Mouse (Mus musculus): ENCODE data around the gene 2200002J24Rik. TPM values are rescaled to one million over a fixed set of nuclear protein-coding genes. Genes with fewer than 3 reads are reported as not detected.

Gene 2200002J24Rik
- total RNA-seq (2018; cell fraction: chromatin; rRNA removed) = not detected
- not detected for total RNA-seq (2018; cell fraction: cytosol; rRNA removed)
- not detected for total RNA-seq (2018; cell fraction: nucleus; rRNA removed)
- polyA plus RNA-seq (2018) = not detected in 3 replicates

DNA sequence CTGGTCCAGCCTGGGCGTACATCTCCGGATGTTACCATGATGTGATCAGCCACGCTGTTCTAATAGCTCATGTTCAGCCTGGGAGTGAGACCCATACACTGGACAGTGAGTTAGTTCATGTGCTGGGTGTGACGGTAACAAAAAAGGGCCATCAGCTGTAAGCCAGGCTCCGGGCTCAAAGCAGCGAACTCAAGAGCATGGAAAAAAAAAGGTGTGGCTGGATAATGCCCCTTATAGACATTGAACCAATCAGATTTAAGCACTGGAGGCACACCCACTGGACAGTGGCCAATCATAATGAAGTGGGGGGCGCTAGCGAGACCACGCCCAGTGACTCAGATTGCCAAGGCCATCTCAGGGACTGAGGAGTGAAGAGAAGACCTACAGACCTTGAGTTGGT is at the start of gene 2200002J24Rik:
Gene 2200002J24Rik (plus strand): TSS at position 338 of the 400 bp plus-strand sequence.
- no peaks in the 10 kb centered on the region for H3K79me2 ChIP-seq (ENCODE audit: inconsistent target)
- no peaks in the 10 kb centered on the region for H3K36me3 ChIP-seq (ENCODE audit: inconsistent target)
- 79% methylated on average over 9 of the region's 9 CpGs for WGBS (ENCODE audit: missing documents)
- no peak within 1 kb of the TSS for H3K4me3 ChIP-seq (ENCODE audit: inconsistent target)
- H3K27ac ChIP-seq = peak within 1 kb of the TSS; percentile 12; the same call in 1 of the 2 replicates

DNA sequence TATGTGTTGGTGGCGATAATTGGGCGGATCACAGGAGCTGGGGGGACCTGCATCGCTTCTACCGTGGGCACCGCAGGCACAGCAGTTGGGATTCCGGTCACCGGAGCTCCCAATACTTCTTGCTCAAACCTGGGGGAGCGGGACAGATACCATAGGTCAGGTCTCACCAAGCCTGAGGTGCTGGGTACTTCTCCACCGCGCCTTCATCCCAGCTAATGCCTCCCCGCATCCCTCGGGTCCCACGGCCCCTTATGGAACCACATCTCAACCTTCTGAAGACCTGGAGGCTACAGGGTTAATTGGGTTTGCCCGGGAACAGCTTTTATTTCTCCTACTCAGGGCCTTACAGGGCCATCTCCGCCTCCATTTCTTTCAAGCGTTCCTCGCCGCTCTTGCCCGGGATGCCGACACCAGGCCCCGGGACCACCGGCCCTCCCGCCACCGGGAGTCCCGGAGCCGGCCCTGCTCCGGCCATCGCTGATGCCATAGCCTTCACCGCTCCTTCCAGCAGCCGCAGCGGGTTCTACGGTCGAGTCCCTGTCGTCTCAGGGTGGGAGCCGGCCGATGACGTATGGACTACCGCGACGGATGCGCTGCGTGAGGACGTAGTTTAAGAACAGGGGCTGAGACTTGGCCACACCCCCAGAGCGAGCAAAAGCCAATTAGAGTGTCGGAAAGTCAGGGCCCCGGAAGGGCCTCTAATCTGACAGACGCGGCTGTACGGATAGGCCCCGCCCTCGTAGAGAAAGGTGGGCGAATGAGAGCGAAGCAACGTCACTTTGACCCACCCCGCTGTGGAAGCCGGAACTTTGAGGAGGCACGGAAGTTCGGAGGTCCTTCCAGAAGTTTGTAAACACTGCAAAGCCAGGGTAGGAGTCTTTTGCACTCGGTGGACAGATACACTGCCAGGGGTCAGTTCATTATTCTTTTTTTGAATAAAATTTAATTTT is 48.9 kb upstream of the 2200002J24Rik start, which contains the start of gene Rbm42:
Gene Rbm42 (minus strand): TSS at position 727 of the 950 bp plus-strand sequence.
- peaks cover 19% of the 10 kb centered on the region for H3K79me2 ChIP-seq (ENCODE audit: inconsistent target)
- H3K27ac ChIP-seq = peak within 1 kb of the TSS; percentile 27; the same call in 1 of the 2 replicates
- H3K4me3 ChIP-seq (ENCODE audit: inconsistent target) = peak within 1 kb of the TSS; percentile 95
- peaks cover 35% of the 10 kb centered on the region for H3K36me3 ChIP-seq (ENCODE audit: inconsistent target)
- 2% methylated on average over 58 of the region's 59 CpGs for WGBS (ENCODE audit: missing documents)

DNA sequence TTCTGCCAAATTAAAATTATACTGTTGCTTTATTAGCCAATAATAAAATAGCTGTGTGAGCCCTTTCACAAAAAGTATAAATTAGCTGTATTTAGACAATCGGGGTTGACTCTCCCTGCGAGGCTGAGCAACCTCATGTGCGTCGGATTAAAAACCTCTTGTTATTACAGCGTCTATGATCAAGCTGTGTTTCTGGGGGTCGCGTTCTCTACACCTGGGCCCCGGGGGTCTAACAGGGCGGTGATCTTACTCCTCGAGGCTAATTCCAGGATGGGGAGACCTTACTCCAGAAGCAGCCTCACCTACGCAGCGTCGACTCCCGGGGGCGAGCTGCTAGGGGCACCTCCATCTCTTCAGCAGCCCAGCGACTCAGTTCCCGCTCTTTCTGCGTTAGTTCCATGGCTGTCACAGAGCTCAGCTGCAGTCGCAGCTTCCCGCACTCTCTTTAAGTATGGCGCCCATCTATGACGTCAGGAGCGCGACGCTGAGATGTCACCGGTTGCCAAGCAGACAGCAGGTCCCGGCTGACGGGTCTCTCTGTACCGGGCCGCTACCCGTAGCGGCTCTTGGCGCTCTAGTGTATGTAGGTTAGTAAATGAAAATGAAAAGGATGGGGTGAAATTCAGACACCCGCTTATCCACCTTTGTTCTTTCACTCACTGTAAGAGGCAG is 34.1 kb upstream of the 2200002J24Rik start, which contains the start of gene Haus5:
Gene Haus5 (minus strand): TSS at position 466 of the 672 bp plus-strand sequence.
- Histone ChIP-seq H3K27ac (peak within 1 kb of the TSS; percentile 44), H3K36me3 (ENCODE audit: inconsistent target) (peaks cover 1% of the 10 kb centered on the region; the same call in 1 of the 2 replicates)
- WGBS (ENCODE audit: missing documents) = under 1% methylated on average over 34 of the region's 34 CpGs

DNA sequence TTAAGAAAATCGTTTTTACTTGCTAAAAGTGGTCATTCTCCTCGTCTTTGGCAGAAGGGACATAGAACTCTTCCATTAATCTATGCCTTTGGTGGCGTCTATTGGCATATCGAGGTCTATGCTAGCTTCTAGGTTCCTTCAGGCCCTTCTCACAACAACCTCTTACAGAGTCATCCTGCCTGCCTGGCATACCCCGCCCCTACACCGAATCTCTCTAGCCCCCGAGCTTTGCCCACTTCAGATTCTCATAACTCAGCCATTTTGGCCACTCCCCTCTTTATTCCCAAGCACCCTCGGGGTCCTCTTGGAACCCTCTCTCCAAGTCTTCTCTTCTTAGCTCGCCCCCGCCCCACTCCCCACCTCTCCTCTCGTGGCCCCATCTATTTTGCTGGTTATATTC is 33.4 kb upstream of the 2200002J24Rik start:
- Histone ChIP-seq H3K79me2 (ENCODE audit: inconsistent target) (no peaks in the 10 kb centered on the region; the same call in 1 of the 2 replicates), H3K27ac (no peak overlapping the region), H3K4me3 (ENCODE audit: inconsistent target) (peak overlapping the region; percentile 90), H3K36me3 (ENCODE audit: inconsistent target) (no peaks in the 10 kb centered on the region)
- WGBS (ENCODE audit: missing documents) = 7% methylated on average over 11 of the region's 11 CpGs

More for the DNA sequence above, 34.1 kb upstream of the 2200002J24Rik start, which contains the start of gene Haus5:
- Histone ChIP-seq H3K4me3 (ENCODE audit: inconsistent target) (peak within 1 kb of the TSS; percentile 90), H3K79me2 (ENCODE audit: inconsistent target) (no peaks in the 10 kb centered on the region; the same call in 1 of the 2 replicates)

DNA sequence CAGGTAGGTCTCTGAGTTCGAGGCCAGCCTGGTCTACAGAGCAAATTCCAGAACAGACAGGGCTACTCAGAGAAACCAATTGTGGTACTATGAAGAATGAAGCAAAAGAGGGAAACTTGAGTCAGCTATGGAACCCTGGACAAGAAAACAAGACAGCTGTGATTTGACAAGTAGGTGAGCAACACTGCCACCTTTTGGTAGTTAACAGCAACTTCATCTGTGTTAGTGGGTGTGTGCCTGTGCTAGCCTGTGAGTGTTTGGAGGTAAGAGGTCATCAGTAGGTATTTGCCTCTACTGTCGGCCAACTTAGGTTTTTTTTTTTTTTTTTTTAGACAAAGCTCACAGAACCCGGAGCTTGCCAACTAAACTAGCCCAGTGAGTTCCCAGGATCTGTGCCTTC is 29.5 kb upstream of the 2200002J24Rik start:
- Histone ChIP-seq H3K4me3 (ENCODE audit: inconsistent target) (no peak overlapping the region), H3K36me3 (ENCODE audit: inconsistent target) (no peaks in the 10 kb centered on the region), H3K27ac (no peak overlapping the region), H3K79me2 (ENCODE audit: inconsistent target) (no peaks in the 10 kb centered on the region; the same call in 1 of the 2 replicates)
- WGBS (ENCODE audit: missing documents) = 58% methylated on average over 3 of the region's 3 CpGs

DNA sequence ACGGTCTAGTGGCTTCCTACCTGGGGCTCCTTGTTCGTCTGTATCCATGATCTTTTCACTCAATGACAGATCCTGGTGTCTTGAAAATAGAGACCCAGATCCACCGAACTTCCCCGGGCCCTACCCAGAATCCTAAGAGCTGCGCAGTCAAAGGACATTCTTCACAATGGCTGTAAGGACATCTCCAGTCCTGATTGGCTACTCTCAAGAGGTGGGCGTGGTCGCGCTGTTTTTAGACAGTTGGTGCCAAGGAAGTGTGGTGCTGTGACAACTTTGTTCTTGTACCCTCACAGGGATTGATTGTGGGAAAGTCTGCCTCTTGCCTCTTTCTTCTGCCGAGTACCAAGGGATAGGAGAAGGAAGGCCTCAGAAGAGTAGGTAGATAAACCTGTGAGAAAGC is 27.2 kb upstream of the 2200002J24Rik start, which contains the start of gene Pmis2:
Gene Pmis2 (minus strand): TSS at position 126 of the 400 bp plus-strand sequence.
- Histone ChIP-seq H3K79me2 (ENCODE audit: inconsistent target) (no peaks in the 10 kb centered on the region), H3K36me3 (ENCODE audit: inconsistent target) (no peaks in the 10 kb centered on the region), H3K27ac (no peak within 1 kb of the TSS), H3K4me3 (ENCODE audit: inconsistent target) (no peak within 1 kb of the TSS)
- 71% methylated on average over 9 of the region's 9 CpGs for WGBS (ENCODE audit: missing documents)

DNA sequence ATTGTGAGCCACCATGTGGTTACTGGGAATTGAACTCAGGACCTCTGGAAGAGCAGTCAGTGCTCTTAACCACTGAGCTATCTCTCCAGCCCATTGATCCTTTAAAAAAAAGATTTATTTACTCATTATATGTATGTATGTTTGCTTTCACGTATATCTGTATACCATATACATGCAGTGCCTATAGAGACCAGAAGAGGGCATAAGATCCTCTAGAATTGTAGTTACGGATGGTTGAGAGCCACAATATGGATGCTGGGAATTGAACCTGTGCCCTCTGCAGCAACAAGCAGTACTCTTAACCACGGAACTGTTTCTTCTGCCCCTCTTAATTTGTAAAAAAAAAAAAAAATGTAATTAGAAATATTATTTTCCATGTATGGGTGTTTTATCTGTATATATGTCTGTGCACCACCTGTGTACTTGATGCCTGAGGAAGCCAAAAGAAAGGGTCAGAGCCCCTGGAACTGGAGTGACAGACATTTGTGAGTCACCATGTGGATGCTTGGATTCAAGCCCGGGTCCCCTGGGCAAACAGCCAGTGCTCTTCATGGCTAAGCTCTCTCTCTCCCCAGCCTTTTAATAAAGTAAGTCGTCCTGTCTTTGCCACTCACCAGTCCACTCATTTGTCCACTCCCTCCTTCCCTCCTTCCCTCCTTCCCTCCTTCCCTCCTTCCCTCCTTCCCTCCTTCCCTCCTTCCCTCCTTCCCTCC is 20.3 kb upstream of the 2200002J24Rik start:
- H3K27ac ChIP-seq = no peak overlapping the region
- no peaks in the 10 kb centered on the region for H3K79me2 ChIP-seq (ENCODE audit: inconsistent target)
- H3K4me3 ChIP-seq (ENCODE audit: inconsistent target) = no peak overlapping the region
- WGBS (ENCODE audit: missing documents) = 80% methylated on average over 4 of the region's 5 CpGs
- no peaks in the 10 kb centered on the region for H3K36me3 ChIP-seq (ENCODE audit: inconsistent target)

DNA sequence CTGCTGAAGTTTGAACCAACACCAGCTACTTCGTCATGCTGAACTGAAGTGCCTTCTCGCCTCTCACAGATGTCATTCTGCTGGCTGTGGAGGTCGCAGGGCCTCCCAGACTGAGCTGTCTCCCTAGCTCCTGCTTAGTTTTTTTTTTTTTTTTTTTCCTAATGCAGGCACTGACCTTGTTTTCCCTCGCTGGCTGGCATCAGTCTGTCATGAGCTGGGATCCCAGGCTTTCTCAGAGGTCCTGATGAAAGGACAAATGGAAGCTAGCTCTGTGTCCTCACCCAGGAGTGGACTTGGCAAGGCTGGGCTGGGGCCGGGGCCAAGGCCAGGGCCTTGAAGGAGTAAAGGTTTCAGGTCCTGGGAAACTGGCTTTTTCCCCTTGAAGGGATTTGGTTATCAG is 16.8 kb upstream of the 2200002J24Rik start:
- Histone ChIP-seq H3K79me2 (ENCODE audit: inconsistent target) (no peaks in the 10 kb centered on the region), H3K36me3 (ENCODE audit: inconsistent target) (no peaks in the 10 kb centered on the region), H3K4me3 (ENCODE audit: inconsistent target) (no peak overlapping the region), H3K27ac (no peak overlapping the region)
- 84% methylated on average over 5 of the region's 5 CpGs for WGBS (ENCODE audit: missing documents)

DNA sequence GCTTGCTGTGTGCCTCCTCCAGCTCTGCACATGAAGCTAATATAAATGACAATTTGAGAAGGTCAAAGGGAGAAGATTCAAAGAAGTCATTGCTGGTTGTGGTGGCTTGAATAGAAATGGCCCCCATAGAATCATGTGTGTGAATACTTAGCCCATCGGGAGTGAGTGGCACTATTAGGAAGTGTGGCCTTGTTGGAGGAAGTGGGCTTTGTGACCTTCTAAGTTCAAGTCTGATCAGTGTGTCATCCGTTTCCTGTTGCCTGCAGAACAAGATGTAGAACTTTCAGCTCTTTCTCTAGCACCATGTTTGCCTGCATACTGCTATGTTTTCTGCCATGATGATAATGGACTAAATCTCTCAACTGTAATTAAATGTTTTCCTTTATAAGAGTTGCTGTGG is 15.3 kb upstream of the 2200002J24Rik start:
- no peak overlapping the region for H3K4me3 ChIP-seq (ENCODE audit: inconsistent target)
- H3K79me2 ChIP-seq (ENCODE audit: inconsistent target) = no peaks in the 10 kb centered on the region
- no peaks in the 10 kb centered on the region for H3K36me3 ChIP-seq (ENCODE audit: inconsistent target)
- H3K27ac ChIP-seq = no peak overlapping the region
- 38% methylated on average over 2 of the region's 2 CpGs for WGBS (ENCODE audit: missing documents)

DNA sequence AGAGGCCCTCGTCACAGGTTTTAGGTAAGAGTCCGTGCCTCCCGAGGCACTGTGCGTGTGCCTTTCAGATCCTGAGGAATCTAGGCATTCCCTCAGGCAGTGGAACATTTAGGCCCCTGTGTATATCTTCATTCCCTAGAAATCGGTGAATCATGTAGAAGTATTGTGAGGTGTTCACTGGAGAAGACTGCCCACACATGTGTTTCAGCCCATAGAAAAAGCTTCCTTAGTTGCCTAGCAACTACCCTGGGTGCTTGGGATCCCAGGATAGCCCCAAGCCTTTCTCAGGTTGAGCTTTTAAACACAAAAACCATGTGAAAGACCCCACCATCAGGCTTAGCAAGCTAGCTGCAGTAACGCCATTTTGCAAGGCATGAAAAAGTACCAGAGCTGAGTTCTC is 10.4 kb upstream of the 2200002J24Rik start:
- Histone ChIP-seq H3K79me2 (ENCODE audit: inconsistent target) (no peaks in the 10 kb centered on the region), H3K36me3 (ENCODE audit: inconsistent target) (no peaks in the 10 kb centered on the region), H3K4me3 (ENCODE audit: inconsistent target) (no peak overlapping the region), H3K27ac (no peak overlapping the region)
- 90% methylated on average over 5 of the region's 6 CpGs for WGBS (ENCODE audit: missing documents)

DNA sequence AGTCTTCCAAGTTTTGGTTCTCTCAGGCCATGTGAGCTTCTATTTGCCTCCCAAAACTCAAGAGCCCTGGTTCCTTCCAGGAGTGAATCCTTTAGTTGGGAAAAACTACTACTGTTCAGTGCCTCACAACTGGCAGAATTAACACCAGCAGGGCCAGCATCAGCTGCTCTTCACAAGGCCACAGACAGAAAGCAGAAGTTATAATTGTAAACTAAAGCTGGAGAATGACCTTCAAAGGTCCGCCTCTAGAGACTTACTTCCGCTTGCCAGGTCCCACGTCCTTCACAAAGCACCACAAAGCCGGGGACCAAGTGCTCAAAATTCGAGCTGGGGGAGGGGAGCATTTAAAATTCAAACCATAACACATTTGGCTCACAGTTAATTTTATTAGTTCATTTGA is 625 bp upstream of the 2200002J24Rik start:
- no peak overlapping the region for H3K4me3 ChIP-seq (ENCODE audit: inconsistent target)
- H3K36me3 ChIP-seq (ENCODE audit: inconsistent target) = no peaks in the 10 kb centered on the region
- peak overlapping the region; percentile 12; the same call in 1 of the 2 replicates for H3K27ac ChIP-seq
- 0% methylated on average over 5 of the region's 5 CpGs for WGBS (ENCODE audit: missing documents)
- no peaks in the 10 kb centered on the region for H3K79me2 ChIP-seq (ENCODE audit: inconsistent target)

DNA sequence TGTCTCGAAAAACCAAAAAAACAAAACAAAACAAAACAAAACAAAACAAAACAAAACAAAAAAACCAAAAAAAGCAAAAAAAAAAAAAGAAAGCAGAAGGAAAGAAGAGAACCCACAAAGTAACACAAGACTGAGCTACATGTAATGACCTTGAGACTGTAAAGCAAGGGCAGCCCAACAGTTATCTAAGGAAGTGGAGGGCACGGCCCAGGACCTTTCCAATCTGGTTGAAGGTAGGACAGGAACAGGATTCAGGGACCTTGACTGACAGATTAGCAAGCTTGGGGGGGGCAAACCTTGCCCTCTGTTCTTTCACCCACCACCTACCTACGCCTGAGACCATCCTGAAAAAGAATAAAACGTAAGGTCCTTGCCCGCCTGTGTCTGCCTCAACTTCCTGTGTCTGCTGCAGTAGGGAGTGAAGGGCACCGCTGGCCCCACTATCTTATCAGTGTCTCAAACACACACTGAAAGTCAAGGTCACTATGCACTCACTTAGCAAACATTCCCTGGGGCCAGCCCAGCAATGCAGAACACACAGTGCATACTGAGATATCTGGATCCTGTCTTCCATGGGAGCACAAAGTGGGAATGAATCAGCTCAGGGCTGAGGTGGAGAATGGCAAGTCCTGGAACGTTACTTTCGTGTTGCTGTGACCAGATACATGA is 7.6 kb downstream of the 2200002J24Rik start:
- no peak overlapping the region for H3K4me3 ChIP-seq (ENCODE audit: inconsistent target)
- no peaks in the 10 kb centered on the region for H3K36me3 ChIP-seq (ENCODE audit: inconsistent target)
- 88% methylated on average over 8 of the region's 8 CpGs for WGBS (ENCODE audit: missing documents)
- no peaks in the 10 kb centered on the region for H3K79me2 ChIP-seq (ENCODE audit: inconsistent target)
- no peak overlapping the region for H3K27ac ChIP-seq

DNA sequence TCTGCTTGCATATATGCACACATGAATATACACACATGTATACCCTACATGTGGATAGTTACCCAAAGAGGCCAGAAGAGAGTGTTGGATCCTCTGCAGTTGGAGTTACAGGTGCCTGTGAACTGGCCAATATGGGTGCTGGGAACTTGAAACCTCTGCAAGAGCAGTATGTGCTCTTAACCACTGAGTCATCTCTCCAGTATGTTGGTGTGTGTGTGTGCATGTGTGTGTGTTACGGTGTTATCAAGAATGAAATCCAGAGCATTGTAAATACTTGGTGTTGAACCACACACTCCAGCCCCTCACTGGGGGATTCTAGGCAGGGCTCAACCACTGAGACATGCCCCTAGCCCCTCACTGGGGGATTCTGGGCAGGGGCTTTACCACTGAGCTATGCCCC is 8.7 kb downstream of the 2200002J24Rik start:
- no peak overlapping the region for H3K4me3 ChIP-seq (ENCODE audit: inconsistent target)
- H3K27ac ChIP-seq = no peak overlapping the region
- WGBS (ENCODE audit: missing documents) = 100% methylated on average over 1 of the region's 1 CpGs
- H3K36me3 ChIP-seq (ENCODE audit: inconsistent target) = no peaks in the 10 kb centered on the region
- no peaks in the 10 kb centered on the region for H3K79me2 ChIP-seq (ENCODE audit: inconsistent target)
